Mouse (Mus musculus): ENCODE results near the gene Thbd.

DNA sequence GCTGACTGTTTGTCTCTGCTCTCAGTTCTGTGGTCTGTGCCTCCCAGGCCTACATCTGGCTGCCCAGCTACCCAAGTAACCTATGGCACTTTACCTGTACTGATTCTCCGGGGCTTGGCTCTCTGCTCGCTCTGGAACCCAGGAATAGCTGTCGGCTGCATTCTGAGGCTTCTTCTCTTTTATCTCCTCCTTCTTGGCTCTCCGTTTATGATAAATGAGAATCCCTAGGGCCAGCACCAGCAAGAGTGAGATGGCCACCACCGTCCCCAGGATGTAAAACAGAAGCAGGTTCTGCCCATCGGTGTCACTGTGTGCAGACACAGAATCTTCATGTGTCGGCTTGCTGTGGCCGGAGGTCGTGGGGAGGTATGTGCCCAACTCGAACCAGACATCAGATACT lies 33.4 kb upstream of the Thbd start:
- TF ChIP-seq CTCF (conservative IDR thresholded peaks at IDR 0.05; ENCODE audit: insufficient read depth, insufficient read length, low read depth, low read length) (no peak), POLR2A (IDR thresholded peaks at IDR 0.05; ENCODE audit: low read depth, low read length) (no peak)

Data from kidney, adult 2 months (tissue).